Mouse (Mus musculus) liver, postnatal 0 days (tissue): ENCODE measurements around the gene Gsap. TPM values are rescaled to one million over a fixed set of nuclear protein-coding genes. Genes with fewer than 3 reads are reported as not detected.

Experiments used
- ATAC-seq: fragments of 200-750 bp; cut with Nextera tagmentation; 2 replicates; pipeline ENCODE4 v1.8.0; 2017; ENCODE audit warnings: mild to moderate bottlenecking, moderate library complexity
- DNase-seq: peaks from one replicate; pipeline ENCODE4 v3.0.0-alpha.2; 2016
- H3K27ac ChIP-seq: fragments of 300-500 bp; sonication (generic); 2 replicates; pipeline ENCODE4 v1.5.1; 2014; ENCODE audit warnings: antibody characterized with exemption, moderate library complexity, mild to moderate bottlenecking, low read depth
- H3K27me3 ChIP-seq: fragments of 300-500 bp; sonication (generic); 2 replicates; pipeline ENCODE4 v1.6.1; 2014; ENCODE audit warnings: low read length, control low read depth, mixed read lengths; ENCODE audit not compliant: insufficient read depth
- H3K36me3 ChIP-seq: fragments of 300-500 bp; sonication (generic); replicated peaks from 2 replicates; pipeline ENCODE4 v1.6.1; 2014; ENCODE audit warnings: mild to moderate bottlenecking, control low read depth, low read length, moderate library complexity, mixed read lengths; ENCODE audit not compliant: insufficient read depth
- H3K4me1 ChIP-seq: fragments of 300-500 bp; sonication (generic); 2 replicates; pipeline ENCODE4 v1.6.1; 2014; ENCODE audit warnings: antibody characterized with exemption, mild to moderate bottlenecking, control low read depth; ENCODE audit not compliant: insufficient read depth
- H3K4me2 ChIP-seq: fragments of 300-500 bp; sonication (generic); 2 replicates; pipeline ENCODE4 v1.6.1; 2014; ENCODE audit warnings: low read depth, mild to moderate bottlenecking, low read length, moderate library complexity, mixed read lengths
- H3K4me3 ChIP-seq: fragments of 300-500 bp; sonication (generic); 2 replicates; pipeline ENCODE4 v1.5.1; 2014; ENCODE audit warnings: low read depth, low read length
- H3K9ac ChIP-seq: fragments of 300-500 bp; sonication (generic); replicated peaks from 2 replicates; pipeline ENCODE4 v1.6.1; 2014; ENCODE audit warnings: mild to moderate bottlenecking, moderate library complexity
- H3K9me3 ChIP-seq: fragments of 300-500 bp; sonication (generic); 2 replicates; pipeline ENCODE4 v1.6.1; 2016; ENCODE audit warnings: mild to moderate bottlenecking, control low read depth, low read length, mixed read lengths
- CTCF ChIP-seq: sonication (generic); IDR thresholded peaks from 2 replicates; pipeline ENCODE4 v1.5.1; 2016; ENCODE audit warnings: antibody characterized with exemption, low read depth
- EP300 ChIP-seq: IDR thresholded peaks from 2 replicates; pipeline ENCODE4 v1.6.1; 2016; ENCODE audit warnings: antibody characterized with exemption, low read depth, mild to moderate bottlenecking
- WGBS: fragments of 180-500 bp; shearing (Covaris S2); extraction: QIAGEN DNeasy Blood & Tissue Kit; methylation state at CpG from one replicate; pipeline ENCODE4 v1.1.7; 2014; ENCODE audit not compliant: insufficient replicate concordance; 5-methylcytosine and 5-hydroxymethylcytosine counted together
- polyA plus RNA-seq: library from polyadenylated mRNA; unstranded; fragments of >200 nt; fragmentation: Nextera tagmentation; extraction: Ambion mirVana; gene quantifications from 2 replicates; pipeline ENCODE4 v1.2.1, GENCODE M21; 2015

The Gsap gene
- polyA plus RNA-seq, 1 experiment from 2014 or later = 2.9 TPM

- no peak for ATAC-seq
- H3K27ac ChIP-seq = no peak overlapping the region
- no peaks in the 10 kb centered on the region for H3K4me1 ChIP-seq
- H3K27me3 ChIP-seq = no peaks in the 10 kb centered on the region
- TF ChIP-seq EP300 (no peak), CTCF (no peak)
- H3K36me3 ChIP-seq = no peaks in the 10 kb centered on the region
- H3K9ac ChIP-seq = no peak overlapping the region
- H3K4me3 ChIP-seq = no peak overlapping the region
- DNase-seq = no peak
- WGBS = 75% methylated on average over 3 of the region's 3 CpGs
- H3K9me3 ChIP-seq = no peaks in the 10 kb centered on the region
- no peak overlapping the region for H3K4me2 ChIP-seq
Measured at GRCm38 (mm10) chr5:21163421-21163820, 22.6 kb upstream of the Gsap start.

- ATAC-seq (no peak), DNase-seq (no peak)
- Histone ChIP-seq H3K9me3 (no peaks in the 10 kb centered on the region), H3K27ac (no peak overlapping the region), H3K9ac (no peak overlapping the region), H3K4me3 (no peak overlapping the region), H3K27me3 (no peaks in the 10 kb centered on the region), H3K36me3 (no peaks in the 10 kb centered on the region), H3K4me1 (no peaks in the 10 kb centered on the region; the same call in 1 of the 2 replicates), H3K4me2 (no peak overlapping the region)
- no peak for TF ChIP-seq EP300
- TF ChIP-seq CTCF = no peak
- 73% methylated on average over 8 of the region's 8 CpGs for WGBS
Measured at GRCm38 (mm10) chr5:21168689-21169345, 17.2 kb upstream of the Gsap start.

- Histone ChIP-seq H3K4me1 (no peaks in the 10 kb centered on the region; the same call in 1 of the 2 replicates), H3K9me3 (no peaks in the 10 kb centered on the region), H3K9ac (no peak overlapping the region), H3K4me2 (no peak overlapping the region), H3K27me3 (no peaks in the 10 kb centered on the region), H3K36me3 (no peaks in the 10 kb centered on the region), H3K4me3 (no peak overlapping the region), H3K27ac (no peak overlapping the region)
- DNase-seq (no peak), ATAC-seq (no peak)
- WGBS = 65% methylated on average over 3 of the region's 3 CpGs
- TF ChIP-seq CTCF (no peak), EP300 (no peak)
Measured at GRCm38 (mm10) chr5:21169346-21169745, 16.7 kb upstream of the Gsap start.

GRCm38 (mm10) chr5:21169877-21170276 lies 16.2 kb upstream of the Gsap start:
- no peak overlapping the region for H3K9ac ChIP-seq
- no peak for ATAC-seq
- H3K4me1 ChIP-seq = no peaks in the 10 kb centered on the region; the same call in 1 of the 2 replicates
- H3K27ac ChIP-seq = no peak overlapping the region
- H3K4me2 ChIP-seq = no peak overlapping the region
- DNase-seq = no peak
- H3K9me3 ChIP-seq = no peaks in the 10 kb centered on the region
- WGBS = 89% methylated on average over 1 of the region's 1 CpGs
- no peak overlapping the region for H3K4me3 ChIP-seq
- no peaks in the 10 kb centered on the region for H3K27me3 ChIP-seq
- TF ChIP-seq EP300 (no peak), CTCF (no peak)
- H3K36me3 ChIP-seq = no peaks in the 10 kb centered on the region

- DNase-seq = no peak
- Histone ChIP-seq H3K9me3 (no peaks in the 10 kb centered on the region), H3K36me3 (no peaks in the 10 kb centered on the region), H3K27ac (no peak overlapping the region), H3K4me1 (peaks cover 3% of the 10 kb centered on the region; the same call in 1 of the 2 replicates), H3K27me3 (no peaks in the 10 kb centered on the region), H3K4me2 (no peak overlapping the region), H3K4me3 (no peak overlapping the region), H3K9ac (no peak overlapping the region)
- 61% methylated on average over 4 of the region's 4 CpGs for WGBS
- ATAC-seq = no peak
- TF ChIP-seq CTCF = no peak
- TF ChIP-seq EP300 = no peak
Measured at GRCm38 (mm10) chr5:21170440-21170839, 15.6 kb upstream of the Gsap start.

- TF ChIP-seq EP300 = peak; percentile 66; the same call in 1 of the 2 replicates
- TF ChIP-seq CTCF = no peak
- 0 out of 2 replicates have a peak overlapping the region, but pooled peaks have one; percentile 18 for H3K27ac ChIP-seq
- ATAC-seq = no peak
Measured at GRCm38 (mm10) chr5:21170898-21171297, 15.2 kb upstream of the Gsap start.

More at GRCm38 (mm10) chr5:21170898-21171297, 15.2 kb upstream of the Gsap start:
- Histone ChIP-seq H3K9ac (no peak overlapping the region), H3K36me3 (no peaks in the 10 kb centered on the region), H3K4me2 (no peak overlapping the region), H3K27me3 (no peaks in the 10 kb centered on the region), H3K9me3 (no peaks in the 10 kb centered on the region), H3K4me3 (no peak overlapping the region), H3K4me1 (peaks cover 5% of the 10 kb centered on the region; the same call in 1 of the 2 replicates)
- WGBS = 64% methylated on average over 5 of the region's 5 CpGs
- no peak for DNase-seq
